Mouse (Mus musculus) lung, postnatal 36 days (tissue): ENCODE data around the gene Pycr1.

ENCODE experiments used
- DNase-seq: peaks from one replicate; pipeline ENCODE4 v3.0.0; 2022; ENCODE audit warnings: mixed read lengths

Pycr1 gene

DNA sequence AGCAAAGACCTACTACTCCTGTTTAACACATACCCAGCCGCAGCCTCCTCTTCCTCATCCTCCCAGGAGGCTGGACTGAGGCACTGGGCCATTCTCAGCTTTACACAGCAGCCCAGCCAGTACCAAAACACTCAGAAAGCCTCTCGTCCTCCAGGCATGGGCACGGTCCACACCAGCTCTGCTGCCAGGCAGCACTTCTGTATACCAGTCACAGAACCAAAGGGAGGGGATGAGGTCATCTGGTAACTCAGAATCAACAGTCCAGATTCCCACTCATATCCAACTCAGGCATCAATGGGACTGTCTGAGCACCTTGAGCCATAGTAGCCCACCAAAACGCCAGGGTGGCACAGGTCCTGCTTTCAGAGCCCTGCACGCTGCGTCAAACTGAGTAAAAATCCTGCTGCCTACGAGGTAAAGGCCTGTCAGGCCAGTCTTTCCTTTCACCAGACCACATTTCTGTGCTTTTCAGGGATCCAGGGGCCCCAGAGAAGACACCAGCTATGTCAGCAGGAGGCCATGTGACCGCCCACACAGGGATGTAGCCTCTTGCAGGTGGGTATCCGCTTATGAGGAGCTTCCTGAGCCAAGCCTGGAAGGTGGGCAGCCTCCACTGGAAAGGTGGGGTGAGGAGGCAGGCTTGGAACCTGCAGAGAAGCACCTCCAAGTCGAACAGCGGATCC lies 16.6 kb downstream of the Pycr1 start:
- no peak for DNase-seq

DNA sequence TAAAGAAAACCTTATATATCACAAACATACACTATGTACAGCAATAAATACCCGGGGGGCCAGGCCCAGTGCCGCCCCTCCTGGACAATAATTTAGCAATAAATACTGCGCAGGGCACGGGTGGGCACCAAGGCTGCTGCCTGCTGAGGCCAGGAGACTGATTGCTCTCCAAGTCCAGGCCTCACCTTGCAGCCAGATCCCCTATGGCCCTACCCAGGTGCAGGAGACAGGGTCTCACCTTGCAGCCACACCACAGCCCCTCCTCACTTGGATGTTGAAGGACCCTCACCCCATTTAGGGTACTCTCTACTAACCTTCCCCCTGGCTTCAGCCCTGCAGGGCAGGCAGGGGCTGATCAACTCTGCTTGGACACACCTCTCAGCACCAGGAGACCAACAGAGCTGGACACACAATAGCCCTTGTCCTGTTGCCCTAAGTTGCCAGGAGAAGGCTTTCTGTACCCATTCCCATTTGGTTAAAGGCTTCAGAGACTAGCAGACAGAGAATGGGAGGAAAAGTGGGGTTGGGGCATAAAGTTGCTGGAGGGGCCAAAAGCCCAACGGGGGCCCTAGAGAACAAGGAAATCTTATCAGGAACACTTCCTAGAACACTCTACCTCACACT lies 18.3 kb downstream of the Pycr1 start, which contains the start of gene Sirt7:
Sirt7 (minus strand) TSS at position 89 of the 624 bp plus-strand sequence.
- DNase-seq, result no peak

DNA sequence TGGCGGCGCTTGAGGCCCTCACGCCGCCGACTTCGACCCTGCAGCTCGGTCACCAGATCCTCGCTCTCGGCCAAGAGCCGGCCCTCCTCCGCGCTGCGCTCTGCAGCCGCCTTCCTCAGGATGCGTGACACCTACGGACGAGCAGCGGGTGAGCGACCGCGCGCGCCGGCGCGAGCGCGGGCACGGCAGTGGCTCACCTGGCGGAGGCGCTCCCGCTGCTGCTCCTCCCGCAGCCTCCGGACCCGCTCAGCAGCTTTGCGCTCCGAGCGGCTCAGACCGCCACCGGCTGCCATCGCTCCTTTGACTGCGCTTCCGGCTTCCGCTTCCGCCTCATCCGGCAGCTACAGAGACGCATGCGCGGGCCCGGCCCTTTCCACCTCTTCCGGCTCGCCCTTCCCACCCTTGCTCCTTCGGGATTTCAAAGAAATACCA lies 18.9 kb downstream of the Pycr1 start:
- DNase-seq, result peak; percentile 92

DNA sequence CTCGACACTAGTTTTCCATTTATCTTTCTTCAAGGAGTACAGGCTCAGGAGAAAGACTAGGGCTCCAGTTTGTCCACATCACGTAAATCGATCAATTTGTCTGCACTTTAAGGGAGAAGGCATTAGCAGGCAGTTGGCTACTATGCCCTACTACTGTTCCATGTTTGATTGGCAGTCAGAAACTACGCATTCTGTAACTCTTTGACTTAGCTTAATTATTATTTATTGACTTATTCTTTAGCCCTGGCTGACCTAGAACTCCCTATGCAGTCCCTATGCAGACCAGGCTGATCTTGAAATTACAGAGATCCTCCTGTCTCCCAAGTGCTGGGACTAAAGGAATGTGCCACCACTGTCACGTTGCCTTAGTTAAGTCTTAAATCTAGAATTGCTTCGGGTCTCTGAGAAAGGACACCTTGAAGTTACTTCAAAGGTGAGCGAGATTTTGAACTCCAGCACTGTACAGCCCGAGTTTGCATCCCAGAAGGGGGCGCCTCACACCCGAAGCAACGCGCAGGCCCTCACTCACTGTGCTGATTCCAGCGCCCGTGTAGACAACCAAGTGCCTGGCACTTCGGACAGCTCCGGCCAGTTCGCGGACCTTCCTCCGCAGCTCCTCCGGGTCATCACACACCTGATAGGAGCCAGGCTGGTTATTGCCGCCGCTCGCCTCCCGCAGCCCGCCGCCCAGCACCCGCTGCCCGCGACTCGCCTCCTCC lies 19.4 kb downstream of the Pycr1 start:
- peak; percentile 85 for DNase-seq

DNA sequence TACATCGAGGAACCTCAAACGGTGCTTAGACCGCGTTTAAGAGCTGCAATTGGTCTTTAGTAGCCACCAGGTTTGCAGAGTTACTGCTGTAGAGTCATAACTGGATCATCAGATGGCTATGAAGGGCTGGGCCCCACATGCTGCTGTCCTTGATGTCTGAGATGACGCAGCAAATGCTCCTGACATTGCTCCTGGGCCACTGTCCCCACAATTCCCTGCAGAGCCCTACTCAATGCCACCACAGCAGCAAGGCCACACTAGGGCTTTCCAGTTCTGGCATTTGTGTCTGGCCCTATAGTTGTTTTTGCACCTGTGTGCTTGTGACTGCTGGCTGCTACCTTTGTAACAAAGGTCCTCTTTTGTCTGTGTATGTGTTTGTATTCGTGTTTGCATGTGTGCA lies 20.8 kb downstream of the Pycr1 start:
- no peak for DNase-seq

DNA sequence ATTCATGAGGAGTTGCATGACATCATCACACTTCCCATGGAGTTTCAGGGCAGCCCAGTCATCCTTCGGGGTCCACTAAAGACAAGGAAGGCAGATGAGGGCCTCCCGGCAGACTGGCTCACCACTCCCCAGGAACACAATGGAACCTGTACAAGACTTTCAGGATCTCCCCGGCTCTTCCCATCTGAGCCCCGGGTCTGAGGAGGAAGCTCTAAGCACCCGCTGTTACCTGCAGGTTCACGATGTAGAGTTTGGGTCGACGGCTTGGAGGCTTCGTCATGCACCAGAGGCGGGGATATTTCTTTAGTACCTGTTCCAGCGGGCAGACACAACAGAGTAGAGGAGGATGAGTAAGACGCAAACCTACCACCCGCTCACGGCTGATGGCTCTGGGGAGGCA lies 23.4 kb downstream of the Pycr1 start:
- no peak for DNase-seq

DNA sequence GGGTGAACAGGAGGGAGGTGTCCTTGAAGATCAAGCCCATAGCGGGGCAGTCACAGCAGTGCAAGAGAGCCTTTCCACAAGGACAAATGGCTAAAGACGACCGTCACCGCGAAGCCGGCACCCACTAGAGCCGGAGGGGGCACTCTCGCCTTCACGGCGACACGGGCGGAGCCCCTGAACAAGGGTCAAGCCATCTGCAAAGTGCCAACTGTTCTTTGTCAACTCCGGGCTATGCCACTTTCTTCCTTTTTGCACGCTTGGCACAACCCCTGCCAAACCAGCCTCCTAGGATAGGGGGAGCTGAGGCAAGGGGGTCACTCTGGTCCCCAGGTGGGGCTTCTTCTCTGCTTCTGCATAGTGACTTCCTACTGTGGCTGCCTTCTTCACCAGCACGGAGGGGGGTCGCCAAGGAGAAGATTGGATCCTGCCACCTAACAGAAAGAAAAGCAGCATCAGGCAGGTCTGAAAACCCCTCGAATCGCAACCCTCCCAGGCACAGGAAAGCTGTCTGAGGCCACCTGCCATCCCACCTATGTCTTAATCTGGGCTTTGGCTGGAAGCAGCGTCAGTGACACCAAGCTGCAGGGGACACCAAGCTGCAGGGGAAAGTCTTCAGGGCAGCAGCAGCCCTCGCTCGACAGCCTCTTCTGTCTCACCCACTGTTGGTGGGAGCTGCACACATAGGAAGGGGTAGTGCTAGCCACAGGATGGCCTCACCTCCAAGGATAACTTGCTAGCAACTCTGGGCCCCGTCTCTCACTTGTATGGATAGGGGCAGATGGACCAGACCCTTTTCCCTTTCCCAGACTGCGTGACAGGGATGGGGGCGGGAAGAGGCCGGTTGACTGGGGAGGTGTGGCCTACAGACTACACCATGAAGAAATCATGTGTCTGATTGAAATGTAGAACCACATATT lies 24.7 kb downstream of the Pycr1 start:
- DNase-seq, result no peak

DNA sequence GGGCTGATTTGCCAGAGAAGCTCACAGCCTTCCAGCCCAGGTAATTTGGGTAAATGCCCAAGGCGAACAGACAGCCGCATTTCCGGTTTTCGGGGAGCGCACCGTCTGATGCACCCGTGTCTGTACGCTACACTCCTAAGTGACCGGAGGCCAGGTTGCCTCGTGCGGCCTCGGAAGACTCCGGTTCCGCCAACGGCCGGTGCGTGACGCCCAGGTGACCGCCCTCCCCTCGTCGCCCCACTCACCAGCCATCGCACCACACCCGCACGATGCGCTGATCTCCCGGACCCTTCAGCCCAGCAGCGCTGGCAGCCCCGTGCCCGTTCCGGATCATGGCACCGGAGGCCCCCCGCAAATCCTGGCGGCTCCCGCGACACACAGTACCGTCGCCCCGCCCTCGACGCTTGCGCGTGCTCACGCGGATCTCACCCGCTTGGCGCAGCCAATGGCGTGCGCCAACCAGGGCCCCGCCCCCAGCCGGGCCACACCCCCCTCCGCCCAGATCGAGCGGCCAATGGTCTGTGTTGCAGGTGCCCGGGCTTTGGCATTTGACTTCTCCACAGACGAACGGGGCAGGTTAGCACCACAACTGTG lies 26.0 kb downstream of the Pycr1 start, which contains the start of gene Pcyt2:
Pcyt2 (minus strand) TSS at position 418 of the 594 bp plus-strand sequence.
- DNase-seq, result peak; percentile 95

DNA sequence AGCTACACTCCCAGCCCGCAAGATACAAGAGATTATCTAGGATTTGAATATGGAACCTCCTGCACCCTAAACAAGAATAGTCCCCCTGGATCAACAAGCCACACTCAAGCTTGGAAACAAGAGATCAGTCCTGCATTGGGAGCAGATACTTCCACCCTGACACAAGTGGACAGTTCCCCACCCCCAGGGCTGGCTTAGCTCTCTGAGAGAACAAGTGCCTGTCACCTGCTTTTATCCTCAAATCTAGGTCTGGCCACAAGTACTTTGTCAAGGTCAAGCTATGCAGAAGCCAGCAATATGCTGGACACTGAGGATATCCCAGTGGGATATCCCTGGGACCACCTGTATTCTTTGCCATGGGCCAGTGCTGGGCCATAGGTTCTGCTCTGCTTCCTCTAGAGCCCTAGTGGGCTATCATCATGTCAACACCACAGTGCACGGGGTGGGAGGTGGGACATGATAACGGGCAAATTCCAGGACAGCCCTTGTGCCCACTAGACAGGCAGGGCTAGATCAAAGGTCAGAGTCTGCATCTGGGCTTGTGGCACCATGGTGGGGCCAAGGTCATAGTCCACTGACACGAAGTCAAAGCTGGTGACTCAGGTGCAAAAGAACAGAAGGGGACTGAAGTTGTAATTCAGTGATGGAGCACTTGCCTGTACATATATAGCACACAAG lies 26.8 kb downstream of the Pycr1 start:
- no peak for DNase-seq

DNA sequence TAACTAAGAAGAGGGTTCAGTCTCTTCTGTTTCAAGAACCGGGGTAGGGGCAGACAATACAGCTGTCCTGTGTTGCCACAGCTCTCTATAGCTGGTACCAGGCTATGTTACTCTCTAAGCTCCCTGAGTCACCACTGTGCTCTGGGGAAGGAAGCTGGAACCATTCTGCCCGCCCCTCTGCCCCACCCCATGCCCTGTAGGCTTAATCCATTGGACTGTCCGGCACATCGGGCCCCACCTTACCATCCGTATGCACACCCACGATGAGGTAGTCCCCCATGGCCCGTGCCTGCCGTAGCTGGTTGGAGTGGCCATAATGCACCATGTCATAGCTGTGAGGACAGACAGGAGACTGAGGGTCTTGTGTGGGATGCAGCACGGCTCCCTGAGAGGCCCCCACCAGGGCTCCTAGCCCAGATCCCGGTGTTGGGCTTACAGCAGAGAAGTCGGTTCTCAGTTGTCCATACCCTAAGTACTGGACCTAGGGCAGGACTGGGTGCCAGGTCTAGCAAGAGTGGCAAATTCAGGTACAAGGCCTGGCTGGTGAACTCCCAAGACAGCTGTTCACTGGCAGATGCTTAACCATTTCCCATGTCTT lies 27.9 kb downstream of the Pycr1 start:
- no peak for DNase-seq

DNA sequence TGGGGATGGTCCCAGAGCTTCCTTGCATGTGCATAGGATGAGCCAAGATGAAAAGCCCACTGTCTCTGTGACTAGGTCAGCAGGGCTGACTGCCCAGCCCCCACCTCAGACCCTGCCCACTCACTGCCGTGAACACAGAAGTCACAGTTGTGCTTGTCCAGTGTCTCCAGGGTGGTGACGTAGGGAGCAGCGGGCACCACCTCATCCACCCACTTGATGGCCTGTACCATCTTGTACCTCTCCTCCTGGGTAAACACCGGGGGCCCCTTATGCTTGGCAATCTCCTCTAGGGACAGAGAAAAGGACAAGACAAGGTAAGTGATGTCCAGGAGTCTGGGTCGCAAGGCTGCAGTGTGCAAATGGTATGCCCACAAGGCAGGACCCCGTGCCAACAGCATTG lies 28.4 kb downstream of the Pycr1 start:
- no peak for DNase-seq

DNA sequence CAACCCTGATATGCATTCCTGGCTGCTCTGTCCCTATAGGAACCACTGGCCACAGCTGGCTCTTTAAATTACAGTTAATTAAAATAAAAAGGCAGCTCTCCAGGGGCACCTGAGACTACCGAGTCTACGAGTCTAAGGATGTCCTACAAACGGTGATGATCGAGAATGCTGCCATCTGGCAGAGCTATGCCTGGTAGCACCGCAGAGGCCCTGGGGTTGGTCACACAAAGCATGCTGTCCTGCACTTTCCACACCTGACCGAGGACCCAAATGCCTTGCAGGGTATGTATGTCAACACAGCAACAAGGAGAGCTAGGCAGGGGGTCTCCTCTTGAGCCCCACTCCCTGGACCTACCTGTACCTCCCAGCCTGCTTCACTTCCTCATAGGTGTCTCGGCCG lies 29.6 kb downstream of the Pycr1 start:
- DNase-seq, result no peak

DNA sequence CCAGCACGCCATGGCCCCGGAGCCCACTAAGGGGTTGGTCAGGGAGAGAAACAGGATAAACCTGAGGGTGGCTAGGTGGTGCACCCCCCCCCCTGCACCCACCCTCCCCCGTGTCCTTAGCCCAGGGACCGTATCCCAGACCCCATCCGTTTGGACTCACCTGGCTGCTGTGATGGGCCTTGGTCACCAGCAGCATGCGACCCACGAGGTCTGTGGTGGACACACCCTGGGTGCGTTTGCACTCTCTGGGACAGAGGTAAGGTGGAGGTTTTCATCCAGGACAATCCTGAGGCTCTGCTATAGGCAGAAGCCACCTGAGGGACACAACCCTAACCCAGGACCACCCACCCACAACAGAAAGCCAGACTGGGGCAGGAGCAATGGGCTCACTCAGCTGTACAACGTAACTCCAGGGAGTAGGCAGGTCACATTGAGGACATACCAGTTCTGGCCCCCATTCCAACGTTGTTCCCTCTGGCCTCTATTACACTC lies 30.0 kb downstream of the Pycr1 start:
- no peak for DNase-seq

DNA sequence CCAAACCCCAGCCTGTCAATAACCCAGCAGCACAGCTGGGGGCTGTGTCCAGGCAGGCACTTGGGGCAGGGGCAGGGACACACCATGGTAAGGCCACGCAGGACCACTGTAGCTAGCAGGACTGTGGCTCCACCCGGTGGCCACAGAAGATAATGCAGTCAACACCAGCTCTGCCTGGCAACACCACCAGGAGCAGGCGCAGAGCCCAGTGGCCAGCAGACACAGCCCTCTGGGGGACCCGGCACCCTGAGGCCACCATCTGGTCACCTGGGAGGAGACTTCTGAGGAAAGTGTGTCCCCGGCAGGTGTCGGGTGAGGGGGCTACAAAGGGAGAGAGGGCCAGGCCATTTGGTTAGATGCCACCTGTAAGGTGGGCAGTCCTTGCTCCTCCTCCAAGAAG lies 30.8 kb downstream of the Pycr1 start:
- peak; percentile 79 for DNase-seq

DNA sequence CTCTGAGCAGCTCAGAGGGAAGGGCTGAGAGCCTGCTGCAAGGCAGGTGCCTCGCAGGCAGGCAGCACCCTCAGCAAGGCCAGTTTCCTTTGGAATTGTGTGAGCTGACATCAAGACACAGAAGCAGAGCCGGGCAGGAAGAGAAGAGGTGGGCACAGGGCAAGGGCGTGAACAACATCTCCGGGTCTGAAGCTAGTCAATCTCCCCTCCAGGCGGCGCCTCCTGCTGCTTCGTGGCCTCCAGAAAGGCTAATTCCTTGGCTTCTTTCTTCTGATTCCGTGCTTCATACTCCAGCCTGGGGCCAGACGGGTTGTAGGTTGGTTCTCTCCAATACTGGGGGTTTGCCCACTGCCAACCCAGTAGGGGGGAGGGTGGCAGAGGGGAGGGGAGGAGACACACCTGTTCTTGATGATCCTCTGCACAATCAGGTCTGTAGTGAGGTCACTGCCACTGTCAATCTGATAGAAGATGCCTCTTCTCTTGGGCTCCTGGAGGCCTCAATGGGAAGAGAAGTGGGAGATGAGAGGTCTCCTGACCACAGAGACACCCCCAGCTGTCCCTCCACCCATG lies 33.0 kb downstream of the Pycr1 start:
- DNase-seq, result no peak

DNA sequence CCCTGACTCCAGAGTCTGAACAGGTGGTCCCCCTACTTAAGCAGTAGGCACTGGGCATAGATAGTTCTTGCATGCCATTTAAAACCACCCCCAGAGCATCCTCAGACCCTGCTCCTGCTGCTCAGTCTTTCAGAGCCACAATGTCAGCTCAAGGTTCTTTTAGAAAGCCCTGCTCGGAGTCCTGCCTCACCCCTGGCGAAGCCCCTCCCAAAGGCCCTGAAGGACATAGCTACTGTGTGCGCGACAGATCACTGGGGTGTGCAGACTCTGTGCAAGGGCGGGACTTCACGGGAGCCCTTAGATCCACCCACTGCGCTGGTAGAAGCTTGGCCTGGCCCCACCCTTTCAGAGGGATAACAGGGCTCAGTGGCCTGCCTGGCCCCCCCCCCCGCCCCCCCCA lies 34.3 kb downstream of the Pycr1 start:
- no peak for DNase-seq

DNA sequence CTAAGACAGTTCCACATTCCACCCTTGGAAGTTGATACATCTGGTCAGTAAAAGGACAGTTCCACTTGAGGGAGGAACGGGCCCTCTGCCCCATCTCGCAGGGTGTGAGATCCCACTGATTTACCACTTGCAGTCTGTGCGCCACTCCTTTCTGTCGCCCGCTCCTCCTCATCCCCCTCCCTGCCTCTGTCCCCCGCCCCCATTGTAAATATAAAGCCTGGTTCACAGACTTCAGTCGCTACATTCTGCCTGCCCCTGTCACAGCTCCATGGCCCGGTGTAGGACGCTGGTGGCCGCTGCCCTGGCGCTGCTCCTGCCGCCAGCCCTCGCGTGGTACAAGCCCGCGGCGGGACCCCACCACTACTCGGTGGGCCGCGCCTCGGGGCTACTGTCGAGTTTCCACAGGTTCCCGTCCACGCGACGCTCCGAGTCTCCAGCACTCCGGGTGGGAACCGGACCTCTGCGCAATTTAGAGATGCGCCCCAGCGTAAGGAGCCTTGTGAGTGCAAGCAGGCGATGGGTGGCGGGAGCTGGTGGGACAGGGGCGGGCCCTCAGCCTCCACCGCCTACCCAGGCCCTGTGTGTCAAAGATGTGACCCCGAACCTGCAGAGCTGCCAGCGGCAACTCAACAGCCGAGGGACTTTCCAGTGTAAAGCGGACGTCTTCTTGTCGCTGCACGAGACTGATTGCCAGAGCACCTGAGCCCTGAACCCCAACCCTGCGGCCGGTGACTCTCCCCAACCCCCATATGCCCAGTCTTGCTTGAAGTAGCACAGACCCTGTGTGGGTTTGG lies 35.1 kb downstream of the Pycr1 start, which contains the start of gene Npb:
Npb (plus strand) TSS at position 237 of the 794 bp plus-strand sequence.
- DNase-seq, result no peak

DNA sequence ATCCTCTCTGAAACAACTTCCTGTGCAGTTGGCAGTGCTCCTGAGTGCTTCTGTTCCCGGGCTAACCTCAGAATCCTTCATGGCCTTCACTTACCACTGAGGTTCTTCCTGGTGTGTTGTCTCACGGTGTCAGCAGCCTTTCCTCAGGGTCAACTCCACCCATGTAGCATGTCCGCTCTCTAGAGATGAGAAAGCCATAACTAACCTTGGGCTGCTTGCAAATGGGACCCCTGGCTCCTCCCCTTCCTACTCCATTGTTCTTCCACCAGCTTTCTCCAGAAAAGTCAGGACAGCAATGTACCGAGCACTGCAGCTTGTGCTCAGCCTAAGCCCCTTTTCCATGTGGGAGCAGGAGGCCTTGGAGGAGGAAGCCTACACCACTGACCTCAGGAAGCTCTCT lies 36.8 kb downstream of the Pycr1 start:
- DNase-seq, result no peak

DNA sequence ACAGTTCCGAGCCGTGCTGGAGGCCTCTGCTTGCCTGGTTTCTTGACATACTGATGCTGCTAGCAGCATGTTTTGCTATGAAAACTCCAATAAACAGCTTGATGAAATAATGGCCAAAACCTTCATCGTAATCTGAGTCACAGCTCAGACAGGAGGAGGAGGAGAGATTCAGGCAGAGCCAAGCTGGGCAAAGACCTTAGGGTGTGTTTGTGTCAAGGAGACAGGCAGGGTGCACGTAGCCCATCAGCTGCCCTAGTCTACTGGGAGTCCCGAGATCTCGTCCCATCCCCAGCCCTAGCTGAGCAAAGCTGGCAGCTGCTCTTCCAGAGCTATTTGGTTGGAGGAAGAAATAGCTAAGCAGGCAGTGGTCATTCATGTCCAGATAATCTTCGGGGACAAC lies 37.9 kb downstream of the Pycr1 start:
- no peak for DNase-seq

DNA sequence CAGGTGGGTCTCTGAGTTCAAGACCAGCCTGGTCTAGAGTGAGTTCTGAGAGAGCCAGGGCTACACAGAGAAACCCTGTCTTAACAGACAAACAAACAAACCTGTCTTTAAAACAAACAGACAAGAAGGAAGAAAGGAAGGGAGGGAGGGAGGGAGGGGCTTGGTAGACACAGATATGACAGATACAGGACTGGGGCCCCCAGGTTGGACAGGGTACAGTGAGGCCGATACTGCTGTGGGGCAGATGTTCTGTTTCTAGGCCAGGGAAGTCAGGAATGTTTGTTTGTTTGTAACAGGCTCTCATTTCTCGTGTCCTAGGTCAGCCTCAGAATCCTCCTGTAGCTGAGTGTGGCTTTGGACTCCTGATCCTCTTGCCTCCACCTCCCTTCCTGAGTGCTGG lies 40.0 kb downstream of the Pycr1 start:
- no peak for DNase-seq
